Mouse (Mus musculus) left cerebral cortex, adult 8-10 months (tissue): Measurements from ENCODE around the gene Fam205a1. TPM values are rescaled to one million over a fixed set of nuclear protein-coding genes. Genes with fewer than 3 reads are reported as not detected.

Experiments used
- total RNA-seq, 4 experiments: library from RNA; stranded (reverse); gene quantifications; 2 replicates each; pipeline ENCODE4 v1.2.4; 2022

Fam205a1 gene
- total RNA-seq, 4 experiments from 2014 or later = 0.11 to 0.14 TPM; not detected in 2

Other genes starting within 250 kb of the Fam205a1 start
- gene Gm10591, start 241.7 kb downstream of the Fam205a1 start, total RNA-seq = not detected
- gene Gm2564, start 224.2 kb downstream of the Fam205a1 start, total RNA-seq = 10 to 100 TPM; 12.8 to 17.7 (median 15.2) TPM
- gene Ccl27b, start 198.6 kb downstream of the Fam205a1 start, total RNA-seq = 1 to 10 TPM; 2.5 to 5.8 (median 3.6) TPM
- gene Il11ra2, start 192.0 kb downstream of the Fam205a1 start, total RNA-seq = under 1 TPM in 1 of 4 experiments, not detected in 3; 0.30 TPM
- gene 4930578G10Rik, start 118.3 kb downstream of the Fam205a1 start, total RNA-seq = 1 to 10 TPM; 2.7 to 3.2 (median 2.9) TPM
- gene Ccl19, start 97.3 kb downstream of the Fam205a1 start, total RNA-seq = under 1 TPM in 1 of 4 experiments, not detected in 3; 0.84 TPM
- not detected for gene Ccl21a, start 79.9 kb downstream of the Fam205a1 start, total RNA-seq
- gene Gm12394, start 2.9 kb upstream of the Fam205a1 start, total RNA-seq = 1 to 10 TPM; 1.8 to 2.2 (median 2.1) TPM
- 1 to 10 TPM; 1.3 to 2.4 (median 1.7) TPM for gene Fam205c, start 20.3 kb upstream of the Fam205a1 start, total RNA-seq
- gene Phf24, start 62.8 kb upstream of the Fam205a1 start, total RNA-seq = 100 to 1,000 TPM; 321 to 373 (median 328) TPM
- 100 to 1,000 TPM; 118 to 162 (median 149) TPM for gene Dnajb5, start 95.9 kb upstream of the Fam205a1 start, total RNA-seq
- gene 1700022I11Rik, start 115.7 kb upstream of the Fam205a1 start, total RNA-seq = not detected
- 100 to 1,000 TPM; 173 to 199 (median 188) TPM for gene Vcp, start 146.6 kb upstream of the Fam205a1 start, total RNA-seq
- gene Fancg, start 156.6 kb upstream of the Fam205a1 start, total RNA-seq = 10 to 100 TPM; 12.5 to 14.6 (median 13.7) TPM
- 10 to 100 TPM; 23.1 to 31.2 (median 25.2) TPM for gene Pigo, start 171.9 kb upstream of the Fam205a1 start, total RNA-seq
- gene Stoml2, start 177.8 kb upstream of the Fam205a1 start, total RNA-seq = 100 to 1,000 TPM in 3 of 4 experiments, 10 to 100 TPM in 1; 97.3 to 121 (median 114) TPM
- 10 to 100 TPM; 32.3 to 44.5 (median 37.2) TPM for gene Fam214b, start 192.3 kb upstream of the Fam205a1 start, total RNA-seq
- gene Unc13b, start 205.1 kb upstream of the Fam205a1 start, total RNA-seq = 10 to 100 TPM; 43.9 to 50.8 (median 48.2) TPM